Mouse (Mus musculus) E14TG2a.4 (cell line): ENCODE measurements around the gene Ufc1.

Experiments
- CTCF ChIP-seq: conservative IDR thresholded peaks from 2 replicates; pipeline ENCODE4 v1.5.1; 2014; ENCODE audit warnings: low read length
- NANOG ChIP-seq: IDR thresholded peaks from 2 replicates; pipeline ENCODE4 v1.6.1; 2014; ENCODE audit warnings: borderline replicate concordance, low read length, mixed read lengths
- POU5F1 ChIP-seq: IDR thresholded peaks from 2 replicates; pipeline ENCODE4 v1.6.1; 2014; ENCODE audit warnings: low read length, borderline replicate concordance

DNA sequence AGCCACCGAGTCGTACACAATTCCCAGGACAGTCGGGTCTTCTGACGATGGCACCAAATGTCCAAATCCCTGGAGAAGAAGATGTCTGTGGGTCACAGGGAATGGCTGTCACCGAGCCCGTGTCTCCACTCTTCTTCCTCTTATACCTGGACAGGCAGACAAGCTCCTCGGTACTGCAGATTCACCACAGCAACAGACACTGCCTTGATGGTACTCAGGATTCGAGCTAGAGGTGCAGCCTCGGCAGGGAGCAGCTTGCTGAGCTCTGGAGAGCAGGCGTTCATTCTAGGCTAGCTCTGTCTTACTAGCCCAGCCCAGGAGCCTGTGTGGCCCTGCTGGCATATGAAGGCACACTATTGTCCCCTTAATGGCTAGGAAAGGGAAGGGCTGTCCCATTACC lies 17.1 kb downstream of the Ufc1 start:
- TF ChIP-seq CTCF (no peak), POU5F1 (no peak), NANOG (no peak)
